Mouse (Mus musculus): Measurements from ENCODE around the gene Hist1h4b.

DNA sequence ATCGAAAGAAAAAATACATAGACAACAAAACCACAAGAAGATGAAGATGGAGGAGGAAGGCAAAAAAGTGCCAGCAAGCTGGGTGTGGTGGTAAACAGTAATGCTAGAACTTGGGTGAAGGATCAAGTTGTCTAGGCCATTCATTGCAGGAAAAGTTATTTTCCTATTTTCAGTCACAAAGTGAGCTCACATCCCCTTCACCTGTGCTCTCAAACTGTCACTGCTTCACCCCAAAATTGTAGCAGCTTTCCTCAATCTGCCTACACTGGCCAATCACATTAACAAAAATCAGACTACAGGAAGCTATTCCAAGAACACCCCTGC is 3.1 kb downstream of the Hist1h4b start:
- TF ChIP-seq MEF2A (IDR thresholded peaks at IDR 0.05; ENCODE audit: extremely low read depth, insufficient replicate concordance, low read depth, low read length, poor library complexity, severe bottlenecking) (no peak), E2F4 (IDR thresholded peaks at IDR 0.05; ENCODE audit: borderline replicate concordance, low read depth, low read length) (no peak), GATA1 (IDR thresholded peaks at IDR 0.05; ENCODE audit: low read depth, low read length) (no peak), CTCF (IDR thresholded peaks at IDR 0.05 in 2 of 3, conservative IDR thresholded peaks at IDR 0.05 in 1 of 3; ENCODE audit: control insufficient read depth in 1 of 3, insufficient read depth in 1 of 3, low read depth in 2 of 3, low read length in 3 of 3, poor library complexity in 1 of 3, severe bottlenecking in 1 of 3) (0 out of 6 replicates have a peak, but pooled peaks of 1 of the 3 experiments have one; percentile 31), EP300 (IDR thresholded peaks at IDR 0.05; ENCODE audit: low read depth in 1 of 2, low read length in 2 of 2) (no peak), MAFK (IDR thresholded peaks at IDR 0.05; ENCODE audit: borderline replicate concordance, low read depth, low read length) (no peak), CHD2 (IDR thresholded peaks at IDR 0.05; ENCODE audit: low read length) (no peak), USF2 (IDR thresholded peaks at IDR 0.05; ENCODE audit: borderline replicate concordance in 1 of 2, insufficient read depth in 1 of 2, low read depth in 1 of 2, low read length in 2 of 2) (no peak)

All from MEL (cell line).